Mouse (Mus musculus): ENCODE data around the gene Tcf12.

- TF ChIP-seq POLR2A (IDR thresholded peaks at IDR 0.05; ENCODE audit: low read depth, low read length) (no peak), CTCF (IDR thresholded peaks at IDR 0.05; ENCODE audit: borderline replicate concordance, insufficient read depth, low read length) (no peak)
These were observed 231.7 kb downstream of the Tcf12 start for GRCm38 (mm10) chr9:71879972-71880371.
